Mouse (Mus musculus) brain, embryonic 14.5 days (tissue): ENCODE measurements around the gene Spsb2.

Source experiments
- CTCF ChIP-seq: fragments of 200-500 bp; IDR thresholded peaks from 2 replicates; pipeline ENCODE4 v1.5.1; 2012; ENCODE audit warnings: inconsistent platforms, mild to moderate bottlenecking, moderate library complexity, borderline replicate concordance; ENCODE audit not compliant: insufficient read depth, insufficient read length; ENCODE audit errors: extremely low read depth
- POLR2A ChIP-seq: fragments of 200-500 bp; IDR thresholded peaks from 2 replicates; pipeline ENCODE4 v1.6.1; 2012; ENCODE audit warnings: mild to moderate bottlenecking, inconsistent platforms, borderline replicate concordance; ENCODE audit not compliant: poor library complexity, insufficient read depth, insufficient read length, severe bottlenecking; ENCODE audit errors: extremely low read depth

- TF ChIP-seq CTCF (no peak), POLR2A (no peak)
Observed at GRCm38 (mm10) chr6:124858561-124859318, 50.3 kb downstream of the Spsb2 start.
